Mouse (Mus musculus) neural tube, embryonic 14.5 days (tissue): ENCODE results near the gene Gm28048. TPM values are rescaled to one million over a fixed set of nuclear protein-coding genes. Genes with fewer than 3 reads are reported as not detected.

Experiments
- ATAC-seq: fragments of 200-750 bp; cut with Nextera tagmentation; 2 replicates; pipeline ENCODE4 v1.8.0; 2017; ENCODE audit warnings: low read depth, mild to moderate bottlenecking, moderate TSS enrichment, moderate library complexity
- H3K27ac ChIP-seq: fragments of 300-500 bp; sonication (generic); 2 replicates; pipeline ENCODE4 v1.5.1; 2014; ENCODE audit warnings: low read depth, mild to moderate bottlenecking, control low read depth, low read length, moderate library complexity, mixed read lengths
- H3K27me3 ChIP-seq: fragments of 300-500 bp; sonication (generic); 2 replicates; pipeline ENCODE4 v1.6.1; 2014; ENCODE audit warnings: low read length; ENCODE audit not compliant: control insufficient read depth, insufficient read depth
- H3K36me3 ChIP-seq: fragments of 300-500 bp; sonication (generic); 2 replicates; pipeline ENCODE4 v1.6.1; 2014; ENCODE audit warnings: low read length, mixed read lengths; ENCODE audit not compliant: control insufficient read depth, insufficient read depth
- H3K4me1 ChIP-seq: fragments of 300-500 bp; sonication (generic); 2 replicates; pipeline ENCODE4 v1.6.1; 2014; ENCODE audit warnings: low read length; ENCODE audit not compliant: control insufficient read depth, insufficient read depth
- H3K4me2 ChIP-seq: fragments of 300-500 bp; sonication (generic); 2 replicates; pipeline ENCODE4 v1.6.1; 2014; ENCODE audit warnings: mild to moderate bottlenecking, low read depth, low read length, control low read depth
- H3K4me3 ChIP-seq: fragments of 300-500 bp; sonication (generic); 2 replicates; pipeline ENCODE4 v1.5.1; 2014; ENCODE audit warnings: low read depth, low read length, control low read depth, mixed read lengths
- H3K9ac ChIP-seq: fragments of 300-500 bp; sonication (generic); replicated peaks from 2 replicates; pipeline ENCODE4 v1.6.1; 2014; ENCODE audit warnings: low read depth, mild to moderate bottlenecking, control low read depth, low read length, mixed read lengths
- H3K9me3 ChIP-seq: fragments of 300-500 bp; sonication (generic); 2 replicates; pipeline ENCODE4 v1.6.1; 2016; ENCODE audit warnings: low read length; ENCODE audit not compliant: control insufficient read depth
- WGBS: fragments of 180-500 bp; shearing (Covaris S2); extraction: QIAGEN DNeasy Blood & Tissue Kit; methylation state at CpG from one replicate; pipeline ENCODE4 v1.1.7; 2014; 5-methylcytosine and 5-hydroxymethylcytosine counted together
- polyA plus RNA-seq: library from polyadenylated mRNA; unstranded; fragments of >200 nt; fragmentation: Nextera tagmentation; extraction: Ambion mirVana; gene quantifications from 2 replicates; pipeline ENCODE4 v1.2.1, GENCODE M21; 2014

Gm28048 gene
- polyA plus RNA-seq, 1 experiment from 2014 or later, result 1.7 TPM

GRCm38 (mm10) chr11:22949101-22949500 is 32.8 kb downstream of the Gm28048 start:
- Histone ChIP-seq H3K4me3 (no peak overlapping the region), H3K27me3 (no peaks in the 10 kb centered on the region), H3K4me1 (no peaks in the 10 kb centered on the region), H3K9me3 (no peaks in the 10 kb centered on the region), H3K27ac (no peak overlapping the region), H3K9ac (no peak overlapping the region), H3K36me3 (no peaks in the 10 kb centered on the region), H3K4me2 (no peak overlapping the region)
- ATAC-seq, result no peak
- 83% methylated on average over 1 of the region's 1 CpGs for WGBS

- no peaks in the 10 kb centered on the region for H3K9me3 ChIP-seq
- no peaks in the 10 kb centered on the region for H3K36me3 ChIP-seq
- H3K4me2 ChIP-seq, result no peak overlapping the region
- no peaks in the 10 kb centered on the region for H3K27me3 ChIP-seq
- H3K27ac ChIP-seq, result no peak overlapping the region
- H3K4me1 ChIP-seq, result no peaks in the 10 kb centered on the region
- ATAC-seq, result no peak
- no peak overlapping the region for H3K4me3 ChIP-seq
- no peak overlapping the region for H3K9ac ChIP-seq
- 61% methylated on average over 2 of the region's 2 CpGs for WGBS
Observed at GRCm38 (mm10) chr11:22938983-22939382, 42.9 kb downstream of the Gm28048 start.

- Histone ChIP-seq H3K9ac (no peak overlapping the region), H3K4me2 (no peak overlapping the region), H3K27me3 (no peaks in the 10 kb centered on the region), H3K4me1 (no peaks in the 10 kb centered on the region), H3K9me3 (no peaks in the 10 kb centered on the region), H3K4me3 (no peak overlapping the region), H3K36me3 (no peaks in the 10 kb centered on the region), H3K27ac (no peak overlapping the region)
- WGBS, result 93% methylated on average over 4 of the region's 4 CpGs
- ATAC-seq, result no peak
Observed at GRCm38 (mm10) chr11:22937716-22938316, 44.1 kb downstream of the Gm28048 start.

- Histone ChIP-seq H3K27ac (no peak overlapping the region), H3K4me3 (no peak overlapping the region), H3K9me3 (no peaks in the 10 kb centered on the region), H3K4me1 (no peaks in the 10 kb centered on the region), H3K4me2 (no peak overlapping the region), H3K27me3 (no peaks in the 10 kb centered on the region), H3K9ac (no peak overlapping the region), H3K36me3 (no peaks in the 10 kb centered on the region)
- ATAC-seq, result no peak
- 57% methylated on average over 5 of the region's 5 CpGs for WGBS
Observed at GRCm38 (mm10) chr11:22936446-22937125, 45.3 kb downstream of the Gm28048 start.

- ATAC-seq, result no peak
- Histone ChIP-seq H3K27ac (no peak overlapping the region), H3K4me1 (no peaks in the 10 kb centered on the region), H3K4me2 (no peak overlapping the region), H3K9ac (no peak overlapping the region), H3K4me3 (no peak overlapping the region), H3K36me3 (no peaks in the 10 kb centered on the region), H3K9me3 (no peaks in the 10 kb centered on the region), H3K27me3 (no peaks in the 10 kb centered on the region)
Observed at GRCm38 (mm10) chr11:22932167-22932566, 49.7 kb downstream of the Gm28048 start.

GRCm38 (mm10) chr11:22931320-22931905 is 50.5 kb downstream of the Gm28048 start:
- H3K4me3 ChIP-seq, result no peak overlapping the region
- H3K9me3 ChIP-seq, result no peaks in the 10 kb centered on the region
- no peak for ATAC-seq
- H3K9ac ChIP-seq, result no peak overlapping the region
- no peaks in the 10 kb centered on the region for H3K4me1 ChIP-seq
- H3K27me3 ChIP-seq, result no peaks in the 10 kb centered on the region
- H3K4me2 ChIP-seq, result no peak overlapping the region
- no peak overlapping the region for H3K27ac ChIP-seq
- 93% methylated on average over 2 of the region's 2 CpGs for WGBS
- no peaks in the 10 kb centered on the region for H3K36me3 ChIP-seq

GRCm38 (mm10) chr11:22930129-22930528 is 51.8 kb downstream of the Gm28048 start:
- ATAC-seq, result no peak
- no peak overlapping the region for H3K4me3 ChIP-seq
- H3K9me3 ChIP-seq, result no peaks in the 10 kb centered on the region
- no peaks in the 10 kb centered on the region for H3K4me1 ChIP-seq
- no peaks in the 10 kb centered on the region for H3K27me3 ChIP-seq
- H3K36me3 ChIP-seq, result no peaks in the 10 kb centered on the region
- no peak overlapping the region for H3K9ac ChIP-seq
- H3K27ac ChIP-seq, result no peak overlapping the region
- H3K4me2 ChIP-seq, result no peak overlapping the region
- 74% methylated on average over 2 of the region's 2 CpGs for WGBS

- ATAC-seq, result no peak
- no peaks in the 10 kb centered on the region for H3K4me1 ChIP-seq
- H3K27me3 ChIP-seq, result no peaks in the 10 kb centered on the region
- no peak overlapping the region for H3K27ac ChIP-seq
- H3K36me3 ChIP-seq, result no peaks in the 10 kb centered on the region
- H3K4me3 ChIP-seq, result no peak overlapping the region
- no peaks in the 10 kb centered on the region for H3K9me3 ChIP-seq
- H3K4me2 ChIP-seq, result no peak overlapping the region
- 81% methylated on average over 8 of the region's 8 CpGs for WGBS
- H3K9ac ChIP-seq, result no peak overlapping the region
Observed at GRCm38 (mm10) chr11:22928586-22929169, 53.2 kb downstream of the Gm28048 start.

- no peak overlapping the region for H3K4me2 ChIP-seq
- no peak for ATAC-seq
- WGBS, result 73% methylated on average over 2 of the region's 2 CpGs
Observed at GRCm38 (mm10) chr11:22923606-22924005, 58.3 kb downstream of the Gm28048 start.

More at GRCm38 (mm10) chr11:22923606-22924005, 58.3 kb downstream of the Gm28048 start:
- H3K36me3 ChIP-seq, result no peaks in the 10 kb centered on the region
- no peak overlapping the region for H3K27ac ChIP-seq
- H3K4me1 ChIP-seq, result no peaks in the 10 kb centered on the region
- no peaks in the 10 kb centered on the region for H3K9me3 ChIP-seq
- H3K4me3 ChIP-seq, result no peak overlapping the region
- no peaks in the 10 kb centered on the region for H3K27me3 ChIP-seq
- no peak overlapping the region for H3K9ac ChIP-seq
